Mouse (Mus musculus): ENCODE measurements at regions not wholly inside any gene's neighbourhood (a gene's known extent, or its start where the extent isn't known, plus 50 kb on each side); places are given as distances from the start of the nearest gene placed in this dataset.

DNA sequence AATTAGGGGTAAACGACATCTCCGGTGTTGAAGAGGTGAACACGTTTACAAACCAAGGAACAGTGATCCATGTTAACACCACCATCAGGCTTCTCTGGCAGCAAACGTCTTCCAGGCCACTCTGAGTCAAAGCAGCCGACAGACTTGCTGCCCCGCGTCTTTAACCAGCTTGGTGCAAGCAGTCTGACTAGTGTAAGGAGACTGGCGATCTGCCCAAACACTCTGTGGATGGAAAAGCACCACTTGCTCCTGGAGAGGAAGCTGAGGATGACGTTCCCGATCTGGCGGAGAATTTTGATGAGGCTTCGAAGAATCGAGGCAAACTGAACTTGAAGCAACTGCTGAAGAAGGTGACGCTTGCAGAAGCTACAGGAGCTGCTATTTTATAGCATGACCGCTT is 57.5 kb upstream of the Med13l start:
- no peak overlapping the region for H3K4me3 ChIP-seq (ENCODE audit: insufficient read depth, low read length)
- H3K27ac ChIP-seq (ENCODE audit: insufficient read depth, low read length) = no peak overlapping the region
- no peak for TF ChIP-seq CTCF (IDR thresholded peaks at IDR 0.05; ENCODE audit: borderline replicate concordance, insufficient read depth, low read length)
- no peak for TF ChIP-seq POLR2A (IDR thresholded peaks at IDR 0.05; ENCODE audit: low read depth, low read length)
- 0 out of 2 replicates have a peak, but pooled peaks cover 4% of the 10 kb centered on the region for H3K4me1 ChIP-seq (ENCODE audit: control insufficient read depth, insufficient read depth, low read length)

DNA sequence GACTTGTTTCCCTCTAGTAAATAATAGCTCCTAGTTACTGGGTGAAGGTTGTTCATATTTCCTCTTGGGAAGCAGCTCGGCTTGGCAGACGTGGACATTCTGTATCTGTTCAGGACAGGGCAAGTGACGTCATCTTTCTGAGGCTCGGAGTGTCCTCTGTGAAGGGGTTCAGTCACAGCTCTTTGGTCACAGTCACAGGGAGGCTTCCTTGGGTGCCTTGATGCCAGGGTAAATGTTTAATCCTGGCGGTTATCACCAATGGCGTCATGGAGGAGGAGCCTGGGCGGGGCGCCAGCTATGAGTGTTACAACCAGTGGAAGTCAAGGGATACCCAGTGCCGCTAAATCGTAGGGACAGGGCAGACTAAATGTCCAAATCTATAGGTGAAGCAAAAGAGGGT is 56.3 kb upstream of the Med13l start:
- TF ChIP-seq POLR2A (IDR thresholded peaks at IDR 0.05; ENCODE audit: low read depth, low read length) (no peak), CTCF (IDR thresholded peaks at IDR 0.05; ENCODE audit: borderline replicate concordance, insufficient read depth, low read length) (no peak)
- no peak overlapping the region for H3K27ac ChIP-seq (ENCODE audit: insufficient read depth, low read length)
- 0 out of 2 replicates have a peak, but pooled peaks cover 4% of the 10 kb centered on the region for H3K4me1 ChIP-seq (ENCODE audit: control insufficient read depth, insufficient read depth, low read length)
- no peak overlapping the region for H3K4me3 ChIP-seq (ENCODE audit: insufficient read depth, low read length)

DNA sequence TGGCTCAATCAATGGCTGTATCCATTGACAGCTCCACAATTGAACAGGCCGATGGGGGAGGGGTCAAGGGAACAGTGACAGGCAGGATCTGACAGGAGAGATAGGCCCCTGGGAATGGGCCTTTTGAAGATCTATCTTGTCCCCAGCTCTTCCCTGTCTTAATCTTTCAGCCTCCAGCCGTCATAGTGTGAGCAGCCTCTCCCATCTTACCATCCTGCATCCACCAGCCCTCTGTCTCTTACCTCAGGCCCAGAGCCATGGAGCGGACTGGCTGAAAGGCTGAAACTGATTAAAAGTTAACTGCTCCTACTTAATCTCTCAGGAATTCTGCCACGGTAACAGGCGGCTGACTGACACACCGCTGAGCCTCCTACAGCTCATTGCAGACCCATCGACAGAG is 55.6 kb upstream of the Med13l start:
- no peak overlapping the region for H3K27ac ChIP-seq (ENCODE audit: insufficient read depth, low read length)
- no peak overlapping the region for H3K4me3 ChIP-seq (ENCODE audit: insufficient read depth, low read length)
- no peak for TF ChIP-seq POLR2A (IDR thresholded peaks at IDR 0.05; ENCODE audit: low read depth, low read length)
- no peak for TF ChIP-seq CTCF (IDR thresholded peaks at IDR 0.05; ENCODE audit: borderline replicate concordance, insufficient read depth, low read length)
- H3K4me1 ChIP-seq (ENCODE audit: control insufficient read depth, insufficient read depth, low read length) = 0 out of 2 replicates have a peak, but pooled peaks cover 4% of the 10 kb centered on the region

DNA sequence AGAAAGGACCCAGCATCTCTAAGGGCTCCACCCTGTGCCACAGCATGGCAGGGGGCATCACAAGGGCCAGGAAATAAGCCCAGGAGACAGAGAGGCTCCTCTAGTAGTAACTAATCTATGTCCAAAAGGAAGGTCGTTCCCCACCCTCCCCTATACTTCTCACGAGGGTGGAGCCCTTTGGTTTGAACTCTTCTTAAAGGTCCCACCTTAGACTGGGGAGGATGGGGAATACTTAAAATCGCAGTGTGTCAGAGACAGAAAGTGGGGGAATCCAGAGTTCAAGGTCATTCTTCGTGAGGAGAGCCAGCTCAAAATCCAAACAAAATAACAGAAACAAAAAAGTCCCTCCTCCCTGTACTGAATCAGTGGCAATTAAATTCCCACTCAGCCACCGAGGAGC is 50.6 kb upstream of the Med13l start:
- Histone ChIP-seq H3K27ac (ENCODE audit: insufficient read depth, low read length) (peak overlapping the region; percentile 42; the same call in 1 of the 2 replicates), H3K4me3 (ENCODE audit: insufficient read depth, low read length) (no peak overlapping the region), H3K4me1 (ENCODE audit: control insufficient read depth, insufficient read depth, low read length) (peaks cover 10% of the 10 kb centered on the region)
- TF ChIP-seq POLR2A (IDR thresholded peaks at IDR 0.05; ENCODE audit: low read depth, low read length) (no peak), CTCF (IDR thresholded peaks at IDR 0.05; ENCODE audit: borderline replicate concordance, insufficient read depth, low read length) (no peak)
